Mouse (Mus musculus): Measurements from ENCODE around the gene Uqcrq. TPM values are rescaled to one million over a fixed set of nuclear protein-coding genes. Genes with fewer than 3 reads are reported as not detected.

The Uqcrq gene
- polyA plus RNA-seq (2012; rRNA removed; ENCODE audit: low replicate concordance), result 509 and 856 TPM in 2 replicates

GRCm38 (mm10) chr11:53430670-53431346 is at the start of gene Uqcrq, which contains the start of gene Gdf9:
Uqcrq (minus strand) TSS chr11:53430831.
Gdf9 (plus strand) TSS chr11:53431023.

GRCm38 (mm10) chr11:53479783-53480301 is 49.2 kb upstream of the Uqcrq start, which contains the start of the genes Gm9945 and Sowaha:
Gm9945 (plus strand) TSS chr11:53480166.
Sowaha (minus strand) TSS chr11:53480274.

GRCm38 (mm10) chr11:53469968-53470695 is 39.5 kb upstream of the Uqcrq start, which contains the start of gene Gm9837:
Gm9837 (minus strand) TSS chr11:53470479.

GRCm38 (mm10) chr11:53456474-53457371 is 26.1 kb upstream of the Uqcrq start, which contains the start of the genes Gm10447 and Shroom1:
Gm10447 (minus strand) TSS chr11:53457110.
Shroom1 (plus strand) TSS chr11:53457205.

GRCm38 (mm10) chr11:53423036-53423435 is 7.6 kb downstream of the Uqcrq start, which contains the start of gene Leap2:
Leap2 (minus strand) TSS chr11:53423170.

Other genes with a start within 250 kb of the Uqcrq start
- gene Hspa4, start 130.4 kb downstream of the Uqcrq start, polyA plus RNA-seq (2012; rRNA removed; ENCODE audit: low replicate concordance), result 19.4 and 38.8 TPM in 2 replicates
- gene Zcchc10, start 106.2 kb downstream of the Uqcrq start, polyA plus RNA-seq (2012; rRNA removed; ENCODE audit: low replicate concordance), result 5.2 and 7.5 TPM in 2 replicates
- gene Aff4, start 80.0 kb downstream of the Uqcrq start, polyA plus RNA-seq (2012; rRNA removed; ENCODE audit: low replicate concordance), result 21.2 and 31.1 TPM in 2 replicates
- not detected in 2 replicates for gene Leap2, start 7.7 kb downstream of the Uqcrq start, polyA plus RNA-seq (2012; rRNA removed; ENCODE audit: low replicate concordance)
- gene Gdf9, start 192 bp upstream of the Uqcrq start, polyA plus RNA-seq (2012; rRNA removed; ENCODE audit: low replicate concordance), result 1.6 and 2.8 TPM in 2 replicates
- 0.24 and 0.32 TPM in 2 replicates for gene Gm10447, start 26.3 kb upstream of the Uqcrq start, polyA plus RNA-seq (2012; rRNA removed; ENCODE audit: low replicate concordance)
- gene Shroom1, start 26.4 kb upstream of the Uqcrq start, polyA plus RNA-seq (2012; rRNA removed; ENCODE audit: low replicate concordance), result 1.9 and 4.1 TPM in 2 replicates
- gene Gm9837, start 39.6 kb upstream of the Uqcrq start, polyA plus RNA-seq (2012; rRNA removed; ENCODE audit: low replicate concordance), result not detected in 2 replicates
- gene Gm9945, start 49.3 kb upstream of the Uqcrq start, polyA plus RNA-seq (2012; rRNA removed; ENCODE audit: low replicate concordance), result not detected in 2 replicates
- 0.03 and 0.07 TPM in 2 replicates for gene Sowaha, start 49.4 kb upstream of the Uqcrq start, polyA plus RNA-seq (2012; rRNA removed; ENCODE audit: low replicate concordance)
- gene Sept8, start 88.4 kb upstream of the Uqcrq start, polyA plus RNA-seq (2012; rRNA removed; ENCODE audit: low replicate concordance), result 43.8 and 66.7 TPM in 2 replicates
- gene Kif3a, start 136.5 kb upstream of the Uqcrq start, polyA plus RNA-seq (2012; rRNA removed; ENCODE audit: low replicate concordance), result 7.4 and 13.9 TPM in 2 replicates
- 0.33 and 0.75 TPM in 2 replicates for gene Il4, start 187.8 kb upstream of the Uqcrq start, polyA plus RNA-seq (2012; rRNA removed; ENCODE audit: low replicate concordance)
- 0.69 TPM in 1 of 2 replicates, not detected in the other for gene Il13, start 203.9 kb upstream of the Uqcrq start, polyA plus RNA-seq (2012; rRNA removed; ENCODE audit: low replicate concordance)